Mouse (Mus musculus) MEL (cell line): ENCODE data around the gene Tmem108.

Source experiments
- CTCF ChIP-seq, 3 experiments: IDR thresholded peaks in 2 of 3; conservative IDR thresholded peaks in 1 of 3; 2 replicates each; pipeline ENCODE4 v1.5.1; 2011 to 2012; ENCODE audit warnings: low read length in 3 of 3, low read depth in 2 of 3, mild to moderate bottlenecking in 2 of 3, improper control_type of control experiment in 1 of 3, inconsistent platforms in 1 of 3, mixed read lengths in 1 of 3, moderate library complexity in 1 of 3; ENCODE audit not compliant: control insufficient read depth in 1 of 3, insufficient read depth in 1 of 3, poor library complexity in 1 of 3, severe bottlenecking in 1 of 3
- EP300 ChIP-seq, 2 experiments: IDR thresholded peaks; 2 replicates each; pipeline ENCODE4 v1.6.1; 2011; ENCODE audit warnings: improper control_type of control experiment in 2 of 2, low read length in 2 of 2, low read depth in 1 of 2, mild to moderate bottlenecking in 1 of 2
- MYC ChIP-seq: IDR thresholded peaks from 2 replicates; pipeline ENCODE4 v1.6.1; 2011; ENCODE audit warnings: low read depth, mild to moderate bottlenecking, low read length, improper control_type of control experiment, moderate library complexity

- TF ChIP-seq EP300 (IDR thresholded peaks at IDR 0.05; ENCODE audit: low read depth in 1 of 2, low read length in 2 of 2): no peak
- TF ChIP-seq MYC: no peak
- TF ChIP-seq CTCF (IDR thresholded peaks at IDR 0.05 in 2 of 3, conservative IDR thresholded peaks at IDR 0.05 in 1 of 3; ENCODE audit: control insufficient read depth in 1 of 3, insufficient read depth in 1 of 3, low read depth in 2 of 3, low read length in 3 of 3, poor library complexity in 1 of 3, severe bottlenecking in 1 of 3): no peak
Observed at GRCm38 (mm10) chr9:103548606-103549005, 213.0 kb downstream of the Tmem108 start.
